Mouse (Mus musculus) embryo, embryonic 10 days (tissue): ENCODE measurements around the gene Crim1.
"Not testable (repeated sequence)": the region's sequence is repeated elsewhere in the genome, so short reads cannot be mapped to it uniquely, and the experiment has no call there.

Source experiments
- DNase-seq: peaks from one replicate; pipeline ENCODE4 v3.0.0-alpha.2; 2015; ENCODE audit warnings: low spot score

Crim1 gene

GRCm38 (mm10) chr17:78250149-78250938 lies 50.3 kb downstream of the Crim1 start:
- no peak for DNase-seq

DNA sequence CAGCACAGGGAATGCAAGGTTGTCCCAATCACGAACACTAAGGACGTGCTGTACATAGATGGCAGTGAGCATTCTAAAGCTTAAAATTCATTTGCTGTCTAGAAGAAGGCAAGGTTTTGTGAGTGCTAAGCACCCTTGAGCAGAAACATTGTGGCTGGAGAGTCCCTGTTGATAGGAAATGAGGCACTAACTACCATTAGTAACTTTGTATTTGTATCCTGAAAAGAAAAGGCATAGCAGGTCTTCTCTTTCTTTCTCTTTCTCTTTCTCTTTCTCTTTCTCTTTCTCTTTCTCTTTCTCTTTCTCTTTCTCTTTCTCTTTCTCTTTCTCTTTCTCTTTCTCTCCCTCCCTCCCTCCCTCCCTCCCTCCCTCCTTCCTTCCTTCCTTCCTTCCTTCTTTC lies 53.5 kb downstream of the Crim1 start:
- DNase-seq = not testable (repeated sequence)

DNA sequence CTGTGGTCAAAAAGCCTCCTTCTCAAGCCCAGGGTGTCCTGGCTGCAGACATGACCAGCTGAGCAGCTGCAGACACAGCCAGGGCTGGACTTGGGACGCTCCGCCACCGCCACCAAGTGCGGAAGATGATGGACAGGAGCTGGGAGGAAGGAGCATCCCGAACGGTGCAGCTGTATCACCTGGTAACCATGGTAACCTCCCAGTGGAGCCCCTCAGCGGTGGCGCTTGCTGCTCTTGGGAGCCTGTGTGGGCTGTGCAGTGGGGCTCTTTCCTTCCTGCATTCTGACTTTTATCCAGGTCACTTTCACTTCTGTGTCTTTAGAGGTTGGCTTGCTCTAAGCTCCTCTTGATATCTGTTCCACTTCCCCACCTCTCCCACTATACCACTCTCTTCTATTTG lies 54.2 kb downstream of the Crim1 start:
- no peak for DNase-seq

GRCm38 (mm10) chr17:78255711-78256110 lies 55.7 kb downstream of the Crim1 start:
- DNase-seq = no peak

GRCm38 (mm10) chr17:78256534-78256933 lies 56.5 kb downstream of the Crim1 start:
- DNase-seq = no peak

- no peak for DNase-seq
These were observed 61.6 kb downstream of the Crim1 start for GRCm38 (mm10) chr17:78261684-78262083.

GRCm38 (mm10) chr17:78264116-78264515 lies 64.1 kb downstream of the Crim1 start:
- DNase-seq = no peak

- no peak for DNase-seq
These were observed 65.1 kb downstream of the Crim1 start for GRCm38 (mm10) chr17:78265135-78265534.

DNA sequence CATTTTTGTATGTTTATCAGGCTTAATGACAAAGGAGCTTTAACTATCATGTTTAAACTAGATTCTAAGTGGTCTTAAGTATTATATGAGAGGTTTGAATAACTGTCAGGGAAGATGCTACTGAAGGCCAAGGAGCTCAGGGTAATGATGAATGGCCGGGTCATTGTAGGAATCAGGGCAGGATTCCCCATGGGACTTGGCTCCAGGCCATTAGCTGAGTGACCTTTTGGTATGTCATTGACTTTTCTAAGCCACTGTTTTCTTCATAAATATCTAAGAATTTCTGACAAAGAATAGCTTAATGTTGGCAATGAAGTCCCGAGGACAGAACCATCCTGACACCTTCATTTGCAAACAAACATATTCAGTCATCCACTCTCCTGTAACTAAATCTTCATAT lies 66.2 kb downstream of the Crim1 start:
- DNase-seq = no peak

DNA sequence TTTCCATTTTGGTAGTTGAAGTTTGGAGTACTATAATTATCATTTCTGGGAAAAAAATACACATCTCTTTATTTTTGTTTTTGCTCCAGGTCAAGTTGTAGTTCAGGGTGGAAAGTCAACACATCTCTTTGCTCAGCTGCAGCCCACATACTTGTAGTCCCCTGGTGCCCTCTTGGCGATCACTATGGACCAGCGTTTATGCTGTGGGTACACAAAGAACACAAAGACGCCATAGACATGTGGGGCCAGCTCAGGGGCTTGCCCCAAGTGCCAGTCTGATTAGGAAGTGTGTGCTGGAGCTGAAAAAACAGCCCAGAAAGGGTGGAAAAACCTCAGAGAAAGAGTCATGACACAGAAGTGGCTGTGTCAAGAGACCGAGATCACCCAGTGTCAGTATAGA lies 68.5 kb downstream of the Crim1 start:
- no peak for DNase-seq

DNA sequence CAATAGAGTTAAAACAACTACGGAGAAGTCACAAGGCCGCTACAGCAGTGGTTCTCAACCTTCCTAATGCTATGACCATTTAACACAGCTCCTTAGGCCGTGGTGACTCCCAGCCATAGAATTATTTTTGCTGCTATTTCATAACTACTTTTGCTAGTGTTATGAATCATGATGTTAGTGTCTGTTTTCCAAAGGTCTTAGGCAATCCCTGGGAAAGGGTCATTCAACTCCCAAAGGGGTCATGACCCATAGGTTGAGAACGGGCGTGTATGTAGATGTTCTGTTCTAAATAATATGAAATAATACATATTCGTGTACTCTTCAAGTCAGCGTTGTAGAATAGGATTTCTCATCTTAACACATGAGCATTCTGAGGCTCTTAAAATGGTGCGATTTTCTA lies 69.3 kb downstream of the Crim1 start:
- DNase-seq = no peak

GRCm38 (mm10) chr17:78270019-78270418 lies 70.0 kb downstream of the Crim1 start:
- DNase-seq = no peak

- DNase-seq = no peak
These were observed 71.7 kb downstream of the Crim1 start for GRCm38 (mm10) chr17:78271731-78272130.

- no peak for DNase-seq
These were observed 72.1 kb downstream of the Crim1 start for GRCm38 (mm10) chr17:78272142-78272541.

DNA sequence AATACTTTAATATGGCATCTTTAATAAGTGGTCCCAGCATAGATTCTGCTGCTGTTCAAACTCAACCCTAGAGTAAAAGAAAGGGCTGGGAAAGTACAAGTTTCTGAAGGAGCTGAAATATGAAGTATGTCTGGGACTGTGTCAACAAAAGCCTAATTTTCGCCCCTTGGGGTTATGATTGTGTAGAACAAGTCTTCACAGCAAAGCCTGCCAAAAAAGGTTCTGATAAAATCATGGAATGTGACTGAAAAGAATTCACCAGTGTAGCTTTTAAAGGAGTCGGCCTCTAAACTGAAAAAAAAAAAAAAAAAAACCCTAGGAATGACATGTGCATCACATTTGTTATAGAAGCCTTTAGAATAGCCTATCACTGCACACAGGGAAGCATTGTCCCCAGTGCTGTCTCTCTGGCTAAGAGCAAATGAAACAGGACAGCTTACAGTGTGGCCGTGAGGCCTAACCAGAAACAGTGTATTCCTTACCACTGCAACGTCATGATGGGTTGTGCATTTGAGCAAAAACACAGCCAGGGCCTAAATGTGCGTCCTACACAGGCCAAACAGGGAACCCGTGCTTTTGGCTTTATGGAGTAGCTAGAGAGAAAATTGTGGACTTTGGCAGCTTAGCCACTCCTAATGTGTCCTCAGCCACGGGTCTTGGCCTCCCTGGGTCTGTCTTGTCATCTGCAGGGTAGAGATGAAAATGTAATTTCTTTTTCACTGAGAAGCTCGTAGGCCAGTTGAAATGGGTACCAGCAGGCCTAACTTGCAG lies 72.8 kb downstream of the Crim1 start:
- DNase-seq = no peak

DNA sequence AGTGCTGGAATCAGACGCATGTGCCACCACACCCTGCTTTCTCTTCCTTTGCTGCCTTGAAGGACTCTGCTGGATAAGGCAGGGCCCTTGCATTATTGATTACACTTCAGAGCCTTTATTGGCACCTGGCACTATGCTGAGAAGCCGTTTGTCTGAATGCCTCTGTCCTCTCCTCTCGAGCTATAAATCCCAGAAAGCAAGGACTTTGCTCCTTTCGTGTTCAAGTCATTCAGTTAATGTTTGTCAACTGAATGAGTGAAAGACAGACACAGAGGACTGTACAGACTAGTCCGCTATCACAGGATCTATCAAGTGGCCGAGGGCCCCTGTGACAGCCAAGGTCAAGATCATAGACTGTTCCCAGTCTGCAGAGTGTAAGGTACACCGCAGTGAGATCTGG lies 73.8 kb downstream of the Crim1 start:
- DNase-seq = no peak

DNA sequence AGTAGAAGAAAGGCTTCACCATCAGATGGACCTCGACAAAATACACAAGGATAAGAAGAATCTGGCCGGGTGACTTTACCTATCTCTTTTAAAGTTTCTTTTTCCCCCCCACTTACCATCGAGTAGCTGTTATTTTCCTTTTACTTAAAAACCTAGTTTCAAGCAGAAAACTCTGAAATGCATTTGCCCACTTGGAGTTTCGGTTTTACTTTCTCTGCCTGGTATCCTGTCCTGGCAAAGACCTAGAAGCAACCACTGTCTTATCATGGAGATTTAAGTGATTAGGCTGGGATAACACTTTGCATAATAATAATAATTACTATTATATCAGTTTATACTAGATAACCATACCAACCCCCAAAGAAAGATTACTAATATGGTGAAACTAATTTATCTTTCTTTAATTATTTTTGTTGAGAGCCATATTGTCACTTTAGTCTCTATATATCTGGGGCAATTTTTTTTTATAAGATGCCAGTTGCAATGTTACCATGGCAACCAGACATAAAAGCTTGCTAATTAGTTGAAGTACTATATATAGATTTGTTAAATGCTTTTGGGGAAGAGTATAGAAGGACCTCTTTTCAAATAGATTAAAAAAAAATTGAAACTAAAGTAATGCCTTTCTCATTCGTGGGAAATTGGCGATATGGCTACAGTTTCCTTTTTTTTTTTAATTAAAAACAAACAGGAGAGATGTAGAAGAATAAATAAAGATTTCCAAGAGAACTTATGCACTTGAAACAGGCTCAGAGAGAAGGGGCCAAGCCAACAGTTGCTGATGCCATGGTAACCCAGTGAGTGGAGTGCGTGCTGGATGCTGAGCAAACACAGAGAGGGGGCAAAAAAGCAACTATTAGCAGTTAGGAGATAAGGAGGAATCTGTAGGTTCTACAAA lies 74.8 kb downstream of the Crim1 start:
- DNase-seq = no peak

DNA sequence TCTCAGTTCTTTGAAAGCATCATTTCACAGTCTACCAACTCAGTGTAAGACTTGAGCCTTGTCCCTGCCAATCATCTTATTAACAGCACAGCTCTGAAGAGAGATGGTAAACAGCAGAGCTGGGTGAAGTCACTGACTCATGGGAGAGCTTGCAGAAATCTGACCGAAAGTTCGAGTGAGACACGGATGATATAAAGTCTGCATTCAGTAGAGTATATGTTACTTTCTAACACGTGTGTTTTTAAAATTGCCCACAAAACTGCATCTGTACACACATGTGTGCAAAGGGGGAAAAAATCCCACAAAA lies 75.4 kb downstream of the Crim1 start:
- no peak for DNase-seq

DNA sequence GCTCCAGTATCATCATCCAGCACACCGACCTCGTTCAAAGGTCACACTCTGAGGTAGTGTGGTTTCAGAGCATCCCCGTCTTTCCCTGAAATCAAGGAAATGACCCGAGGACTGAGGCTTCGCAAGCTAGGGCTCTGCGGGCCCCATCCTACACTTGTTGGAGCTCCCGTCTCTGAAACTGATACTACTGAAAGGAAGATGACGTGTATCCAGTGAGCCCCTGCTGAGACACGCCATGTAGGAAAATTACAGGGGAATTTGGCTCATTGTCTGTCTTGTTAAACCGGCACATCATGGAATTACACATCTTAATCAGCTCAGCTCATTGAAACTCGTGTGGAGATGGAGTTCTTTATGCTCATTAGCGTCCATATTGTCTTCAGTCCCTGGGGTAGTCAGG lies 79.1 kb downstream of the Crim1 start:
- DNase-seq = no peak

DNA sequence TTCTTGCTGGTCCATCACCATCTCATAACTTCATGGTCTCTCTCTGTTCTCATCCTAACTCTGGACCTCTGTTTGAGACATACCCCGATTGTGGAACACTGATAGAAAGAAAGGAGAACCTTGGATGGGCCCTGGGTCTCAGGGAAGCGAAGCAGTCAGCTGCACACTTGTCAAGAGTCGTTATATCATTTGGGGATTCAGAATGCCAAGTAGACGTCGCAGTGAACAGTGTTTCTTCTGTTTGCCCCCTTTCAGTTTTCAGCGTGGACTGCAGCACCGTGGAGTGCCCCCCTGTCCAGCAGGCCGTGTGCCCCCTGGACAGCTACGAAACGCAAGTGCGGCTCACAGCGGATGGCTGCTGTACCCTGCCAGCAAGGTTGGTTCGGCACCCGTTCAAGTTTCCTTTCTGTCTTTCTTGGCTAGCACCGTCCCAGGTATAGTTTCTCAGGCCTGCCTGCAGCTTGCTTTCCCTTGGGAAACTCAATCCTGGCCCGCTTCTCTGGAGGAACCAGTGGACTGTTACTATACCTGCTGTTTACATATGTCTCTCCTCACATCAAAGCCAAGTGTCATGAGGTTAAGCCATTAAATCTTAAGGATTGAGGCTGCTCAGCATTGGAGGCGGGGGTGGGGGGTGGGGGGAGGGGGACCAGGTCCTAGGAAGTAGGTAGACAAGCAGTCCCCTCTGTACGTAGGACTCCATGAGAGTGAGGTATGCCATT lies 81.1 kb downstream of the Crim1 start:
- no peak for DNase-seq

- DNase-seq = no peak
These were observed 83.4 kb downstream of the Crim1 start for GRCm38 (mm10) chr17:78283271-78283992.
